Mouse (Mus musculus) megakaryocyte, embryonic 14.5 days (primary cell): Measurements from ENCODE around the gene Gm26661.

Source experiments
- FLI1 ChIP-seq: IDR thresholded peaks from 2 replicates; pipeline ENCODE4 v1.6.1; 2012; ENCODE audit warnings: low read length, inconsistent platforms, mixed read lengths
- GATA1 ChIP-seq: IDR thresholded peaks from 3 replicates; pipeline ENCODE4 v1.6.1; 2012; ENCODE audit warnings: mixed read lengths, low read length, inconsistent platforms, borderline replicate concordance

DNA sequence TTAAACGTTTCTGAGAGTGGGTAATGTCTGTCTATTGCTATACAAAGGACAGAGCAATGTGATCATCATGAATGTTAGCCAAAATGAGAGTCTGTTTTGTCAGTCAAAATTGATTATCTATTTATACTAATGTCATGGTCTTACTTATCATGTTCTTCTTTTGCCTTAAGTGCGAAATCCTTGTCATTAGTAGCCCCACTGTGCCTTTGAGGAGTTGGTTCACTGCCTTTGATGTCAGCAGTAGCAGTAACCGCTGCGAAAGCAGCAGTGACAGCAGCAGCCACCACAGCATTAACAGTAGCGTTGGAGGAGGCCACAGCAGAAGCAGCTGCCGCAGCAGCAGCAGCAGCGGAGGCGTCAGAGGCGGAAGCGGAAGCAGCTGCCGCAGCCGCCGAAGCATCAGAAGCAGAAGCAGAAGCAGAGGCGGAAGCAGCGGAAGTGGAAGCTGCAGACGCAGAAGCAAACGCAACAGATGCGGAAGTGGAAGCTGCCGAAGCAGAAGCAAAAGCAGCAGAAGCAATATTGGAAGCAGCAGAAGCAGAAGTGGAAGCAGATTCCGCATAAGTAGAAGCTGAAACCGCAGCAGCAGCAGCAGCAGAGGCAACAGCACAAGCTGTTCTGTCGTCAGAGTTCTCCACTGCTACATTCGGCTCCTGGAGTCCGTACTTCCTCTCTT, 17.5 kb upstream of the Gm26661 start:
- TF ChIP-seq GATA1 (no peak), FLI1 (no peak)
